Mouse (Mus musculus) cortical plate, adult 2 months (tissue): Measurements from ENCODE around the gene Uckl1.

Source experiments
- CTCF ChIP-seq: fragments of 200-500 bp; IDR thresholded peaks from 2 replicates; pipeline ENCODE4 v1.5.1; 2011; ENCODE audit warnings: mild to moderate bottlenecking, control low read depth, low read length; ENCODE audit not compliant: insufficient read depth; ENCODE audit errors: extremely low read depth
- POLR2A ChIP-seq: fragments of 200-500 bp; IDR thresholded peaks from 2 replicates; pipeline ENCODE4 v1.6.1; 2011; ENCODE audit warnings: mild to moderate bottlenecking, low read length, control low read depth; ENCODE audit not compliant: insufficient read depth; ENCODE audit errors: extremely low read depth

GRCm38 (mm10) chr2:181591528-181592085 is 6.9 kb upstream of the Uckl1 start, which contains the start of gene Prpf6:
- TF ChIP-seq POLR2A (no peak), CTCF (no peak)
